Mouse (Mus musculus): Measurements from ENCODE around the gene Ppp1r13b.

Gene Ppp1r13b

DNA sequence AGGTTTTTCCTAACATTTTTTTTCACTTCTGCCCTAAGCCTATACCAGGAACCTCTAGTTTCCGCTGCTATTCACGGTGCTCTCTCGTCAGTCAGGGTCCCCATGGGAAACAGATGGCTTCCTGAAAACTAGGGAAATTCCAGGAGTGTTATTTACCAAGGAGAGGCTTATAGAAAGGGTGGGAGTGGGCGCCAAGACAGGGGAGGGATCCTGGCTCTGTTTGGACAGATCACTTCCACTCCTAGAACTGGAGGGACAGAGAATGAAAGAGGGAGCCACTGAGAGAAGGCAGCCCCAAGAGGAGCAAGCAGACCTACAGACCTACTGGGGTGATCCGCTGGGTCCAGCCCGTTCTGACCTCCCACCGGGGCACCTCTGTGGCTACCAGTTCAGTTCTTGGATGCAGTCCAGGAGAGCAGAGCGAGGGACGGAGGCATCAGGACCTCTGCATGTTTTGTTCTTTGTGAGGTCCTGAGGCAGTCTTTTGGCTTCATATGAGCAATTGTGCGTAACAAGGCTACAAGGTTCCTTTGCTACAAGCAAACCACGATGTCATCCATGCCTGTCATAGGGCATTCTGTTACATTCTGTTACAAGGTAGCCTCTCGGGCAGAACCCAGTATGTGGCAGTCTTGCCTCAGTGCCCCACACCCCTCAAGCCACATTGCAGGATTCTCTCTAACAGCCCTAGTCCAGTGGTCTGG is 8.8 kb upstream of the Ppp1r13b start:
- no peak for DNase-seq

DNA sequence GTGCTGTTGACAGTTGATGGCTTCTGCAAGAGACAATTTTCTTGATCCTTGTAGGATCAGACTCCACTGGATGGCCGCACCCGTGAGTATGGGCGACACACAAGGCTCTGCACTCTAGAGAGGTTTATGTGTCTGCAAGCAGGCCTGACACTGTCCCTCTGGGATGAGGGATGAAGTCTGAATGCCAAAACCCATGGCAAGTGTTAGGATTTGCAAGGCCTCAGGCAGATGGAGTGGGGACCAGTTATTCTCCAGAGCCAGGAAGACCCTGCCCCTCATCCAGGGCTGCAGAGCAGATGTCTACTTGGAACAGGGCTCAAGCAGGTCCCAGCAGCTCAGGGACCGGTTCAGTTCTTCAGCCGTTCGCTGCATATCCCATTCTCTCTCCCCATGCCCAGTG is 7.9 kb upstream of the Ppp1r13b start:
- DNase-seq: no peak

DNA sequence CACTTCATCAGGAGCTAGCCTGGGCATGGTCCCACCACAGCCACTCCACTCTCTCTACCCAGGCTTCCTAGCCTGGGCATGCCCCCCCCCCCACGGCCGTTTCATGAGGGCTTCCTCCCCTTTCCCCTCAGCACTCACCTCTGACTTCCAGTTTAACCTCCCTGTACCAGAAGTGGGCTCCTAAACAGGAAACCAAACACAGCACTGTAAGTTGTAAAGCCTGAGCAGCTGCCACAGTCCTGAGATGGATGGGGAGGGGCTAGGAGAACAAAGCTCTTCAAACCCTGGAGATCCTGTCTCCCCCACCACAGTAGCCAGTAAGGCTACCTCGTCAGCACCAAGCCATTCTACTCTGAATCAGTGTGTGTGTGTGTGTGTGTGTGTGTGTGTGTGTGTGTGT is 6.1 kb upstream of the Ppp1r13b start:
- DNase-seq: no peak

DNA sequence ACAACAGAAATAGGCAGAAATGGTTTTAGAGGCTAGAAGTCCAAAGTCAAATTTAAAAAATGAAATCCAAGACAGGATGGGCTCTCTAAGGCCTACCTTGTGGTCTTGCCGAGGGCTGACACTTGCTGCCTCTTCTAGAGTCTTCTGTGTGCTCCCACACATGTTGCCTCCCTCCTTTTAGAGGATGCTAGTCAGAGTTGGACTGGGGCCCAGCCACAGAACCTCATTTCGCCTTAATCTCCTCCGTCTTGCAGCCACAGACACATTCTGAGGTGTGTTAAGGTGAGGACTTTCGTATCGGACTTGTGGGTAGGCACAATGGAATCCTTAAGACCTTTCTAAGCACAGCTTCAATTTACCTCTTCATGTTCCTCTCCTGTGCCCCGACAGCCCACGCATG is 4.9 kb upstream of the Ppp1r13b start:
- no peak for DNase-seq

DNA sequence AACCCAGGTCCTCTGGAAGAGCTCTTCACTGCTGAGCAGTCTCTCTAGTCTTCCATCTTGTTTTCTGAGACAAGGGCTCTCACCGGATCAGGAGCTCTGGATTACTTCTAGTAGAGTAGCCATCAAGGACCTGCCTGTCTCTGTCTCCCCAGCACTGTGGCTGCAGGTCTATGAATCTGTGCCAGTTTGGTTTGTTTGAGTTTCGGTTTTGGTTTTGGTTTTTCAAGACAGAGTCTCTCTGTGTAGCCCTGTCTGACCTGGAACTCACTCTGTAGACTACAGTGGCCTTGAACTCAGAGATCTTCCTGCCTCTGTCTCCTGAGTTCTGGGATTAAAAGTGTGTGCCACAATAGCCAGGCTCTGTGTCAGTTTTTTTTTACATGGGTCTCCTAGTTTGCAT is 3.9 kb upstream of the Ppp1r13b start:
- no peak for DNase-seq

DNA sequence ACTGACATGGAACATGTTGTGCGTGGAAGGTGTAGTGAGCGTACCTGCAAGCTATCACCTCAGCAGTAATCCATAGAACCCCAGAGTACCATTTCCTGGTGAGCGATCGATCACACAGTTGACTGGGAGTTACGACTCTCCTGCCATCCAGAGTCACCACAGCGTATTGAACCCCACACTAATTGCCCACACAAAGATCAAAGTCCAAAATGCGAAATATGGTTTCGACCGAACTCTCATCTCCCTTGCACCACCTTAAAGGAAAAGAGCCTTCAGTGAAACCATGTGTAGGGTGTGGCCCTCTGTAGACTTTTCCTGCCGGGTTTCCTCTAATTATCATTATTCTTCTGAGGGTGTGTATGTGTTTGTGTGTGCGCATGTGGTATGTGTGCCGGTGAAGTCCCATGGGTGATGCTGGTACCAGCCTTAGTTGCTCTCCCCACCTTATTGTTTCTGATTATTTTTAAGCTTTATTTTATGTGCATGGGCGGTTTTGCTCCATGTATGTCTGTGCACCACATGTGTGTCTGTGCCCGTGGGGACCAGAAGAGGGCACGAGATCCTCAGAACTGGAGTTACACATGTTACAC is 3.4 kb upstream of the Ppp1r13b start:
- DNase-seq: no peak

DNA sequence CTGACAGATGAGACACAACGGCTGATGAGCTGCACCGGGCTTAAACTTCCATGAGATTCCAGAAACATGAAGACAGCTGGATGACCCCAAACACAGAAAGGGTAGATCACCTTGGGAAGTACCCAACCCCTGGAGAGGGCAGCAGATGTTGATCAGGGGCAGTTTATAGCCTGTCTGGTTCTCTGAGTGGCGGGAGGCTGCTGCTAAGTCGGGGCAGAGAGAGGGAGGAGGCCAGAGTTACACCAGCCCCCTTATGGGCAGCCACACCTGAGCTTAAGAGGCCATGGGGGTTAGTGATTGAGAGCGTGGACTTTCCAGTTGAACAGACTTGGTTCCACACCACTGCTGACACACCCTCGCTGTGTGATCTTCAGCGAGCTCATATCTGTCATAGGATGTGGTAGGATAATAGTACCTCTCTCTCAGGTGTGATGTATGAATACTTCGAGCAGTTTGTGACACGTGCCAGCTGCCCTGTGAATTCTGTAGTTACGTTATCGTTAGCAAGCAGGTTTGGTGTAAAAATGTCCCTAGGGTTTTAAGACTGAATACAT is 1.2 kb upstream of the Ppp1r13b start:
- DNase-seq: no peak

DNA sequence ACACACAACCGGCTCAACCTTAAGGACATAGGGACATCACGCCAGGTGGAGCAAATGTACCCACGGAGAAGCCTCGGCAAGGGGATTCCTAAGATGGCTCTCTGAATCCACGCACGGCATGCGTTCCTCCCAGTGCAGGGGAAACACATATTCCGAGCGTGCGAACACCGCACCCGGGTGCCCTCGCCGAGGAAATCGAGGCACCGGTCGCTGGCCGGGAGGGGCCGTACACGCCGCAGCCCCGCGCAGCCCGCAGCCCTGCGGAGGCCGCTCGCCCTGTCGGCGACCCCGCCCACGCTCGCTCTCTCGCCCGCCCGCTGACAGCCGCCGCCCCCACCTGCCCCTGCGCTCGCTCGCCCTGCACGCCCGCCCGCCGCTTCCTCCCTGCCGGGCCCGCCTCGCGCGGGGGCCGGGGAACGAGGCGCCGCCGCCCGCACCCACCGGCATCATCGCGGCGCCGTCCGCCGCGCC is 454 bp downstream of the Ppp1r13b start:
- peak; percentile 78 to 81 for DNase-seq

DNA sequence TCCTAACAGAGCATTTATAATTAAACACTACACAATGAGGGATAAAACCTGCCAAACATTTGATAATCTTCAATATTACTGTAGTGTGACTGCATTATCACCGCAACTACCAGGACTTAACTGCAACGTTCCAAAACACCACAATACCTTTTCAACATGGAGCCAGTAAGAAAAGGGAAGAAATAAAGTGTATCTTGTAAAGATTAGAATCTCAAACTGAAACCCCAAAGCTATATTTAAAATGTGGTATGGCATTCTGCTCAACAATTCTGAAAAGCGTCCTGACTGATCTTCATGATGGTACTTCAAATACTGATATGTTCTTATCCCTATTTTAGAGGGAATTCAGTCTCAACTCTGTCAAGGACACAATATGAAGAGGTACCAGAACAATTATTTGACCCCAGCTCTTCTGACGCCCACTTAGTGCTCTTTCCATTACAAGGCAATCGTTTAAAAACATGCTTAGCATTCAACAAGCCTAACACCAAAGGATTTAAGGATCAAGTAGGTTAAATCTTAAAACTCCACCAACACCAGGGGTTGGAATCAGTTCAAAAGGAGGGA is 1.5 kb downstream of the Ppp1r13b start:
- DNase-seq: no peak

DNA sequence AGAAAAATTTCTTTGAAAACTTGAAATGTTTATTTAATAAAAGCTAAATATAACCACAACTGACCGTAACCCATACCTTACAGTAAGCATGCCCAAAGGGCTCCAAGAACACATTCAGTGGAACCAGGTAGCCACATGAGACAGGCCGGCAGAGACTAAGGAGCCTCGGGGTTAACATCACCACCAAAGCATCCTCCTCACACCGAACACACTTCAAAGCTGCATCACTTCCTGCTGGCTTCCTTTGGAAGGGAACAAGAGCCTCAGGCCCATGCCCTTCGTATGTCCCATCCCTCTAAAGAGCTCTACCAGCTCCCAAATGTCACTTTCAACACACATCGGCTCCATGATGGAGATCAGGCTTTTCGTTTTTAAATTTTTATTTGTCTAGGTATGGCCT is 5.4 kb downstream of the Ppp1r13b start:
- DNase-seq: no peak

DNA sequence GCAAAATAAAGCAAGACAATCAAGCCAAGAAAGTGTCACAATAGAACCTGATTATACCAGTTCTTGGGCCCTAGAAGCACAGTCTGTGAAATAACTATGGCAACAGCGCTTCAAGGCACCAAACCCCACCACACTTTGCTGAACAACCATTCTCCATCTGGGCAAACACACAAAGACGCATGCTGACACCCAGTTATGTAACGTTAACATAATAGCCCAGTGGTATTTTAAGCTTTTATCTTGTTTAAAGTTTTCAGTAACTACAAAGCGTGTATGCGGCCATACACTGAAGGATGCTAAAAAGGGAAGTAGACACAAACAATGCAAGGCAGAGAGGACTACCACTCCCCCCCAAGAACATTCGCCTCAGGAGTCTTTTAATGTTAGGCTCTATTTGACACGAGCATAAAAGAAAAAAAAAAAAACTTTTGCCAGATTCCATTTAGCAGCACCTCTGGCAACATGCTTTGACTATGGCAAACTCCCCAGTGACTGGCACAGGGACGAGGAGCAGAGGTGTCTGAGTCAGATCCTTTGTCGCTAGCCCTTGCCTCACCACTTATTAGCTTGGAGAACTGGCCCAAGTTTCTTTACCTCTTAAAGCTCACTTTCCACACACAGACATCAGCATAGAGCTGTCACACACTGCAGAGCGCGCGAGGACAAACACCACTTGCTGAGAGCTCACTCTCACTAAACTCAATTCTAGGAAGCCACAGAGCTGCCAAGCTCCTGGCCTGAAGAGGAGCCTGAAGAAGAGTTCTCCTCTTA is 6.6 kb downstream of the Ppp1r13b start:
- DNase-seq: peak in 1 of 2 experiments; percentile 21

DNA sequence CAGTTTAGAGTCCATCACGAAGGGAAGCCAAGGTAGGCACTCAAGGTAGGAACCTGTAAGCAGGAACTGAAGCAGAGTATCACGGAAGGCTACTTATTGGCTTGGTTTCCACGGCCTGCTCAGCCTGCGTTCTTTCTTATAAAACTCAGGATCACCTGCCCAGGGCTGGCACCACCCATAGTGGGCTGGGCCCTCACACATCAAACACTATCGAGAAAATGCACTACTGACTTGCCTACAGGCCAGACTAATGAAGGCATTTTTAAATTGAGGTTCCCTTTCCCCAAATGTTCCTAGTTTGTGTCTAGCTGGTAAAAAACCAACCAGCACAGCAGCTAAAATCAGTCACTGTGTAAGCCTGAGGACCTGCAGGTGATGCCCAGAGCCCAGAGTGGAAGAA is 8.3 kb downstream of the Ppp1r13b start:
- no peak for DNase-seq

DNA sequence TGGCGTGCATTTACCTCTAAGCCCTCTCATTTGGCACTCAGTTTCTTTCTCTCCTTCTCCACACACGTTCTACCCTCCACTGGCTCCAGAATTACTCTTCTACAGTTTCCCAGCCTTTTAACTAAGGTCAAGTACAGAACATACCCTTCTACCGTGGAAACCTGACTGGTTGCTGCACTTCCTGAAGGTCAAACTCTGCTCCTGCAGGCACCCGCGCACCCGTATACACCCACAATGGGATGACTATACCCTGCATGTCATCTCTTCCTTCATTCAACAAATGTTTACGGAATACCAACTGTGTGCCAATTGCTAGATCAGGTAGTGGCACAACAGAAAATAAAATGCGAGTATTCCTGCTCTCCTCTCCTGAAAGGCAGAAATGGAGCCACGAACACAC is 9.2 kb downstream of the Ppp1r13b start:
- no peak for DNase-seq

DNA sequence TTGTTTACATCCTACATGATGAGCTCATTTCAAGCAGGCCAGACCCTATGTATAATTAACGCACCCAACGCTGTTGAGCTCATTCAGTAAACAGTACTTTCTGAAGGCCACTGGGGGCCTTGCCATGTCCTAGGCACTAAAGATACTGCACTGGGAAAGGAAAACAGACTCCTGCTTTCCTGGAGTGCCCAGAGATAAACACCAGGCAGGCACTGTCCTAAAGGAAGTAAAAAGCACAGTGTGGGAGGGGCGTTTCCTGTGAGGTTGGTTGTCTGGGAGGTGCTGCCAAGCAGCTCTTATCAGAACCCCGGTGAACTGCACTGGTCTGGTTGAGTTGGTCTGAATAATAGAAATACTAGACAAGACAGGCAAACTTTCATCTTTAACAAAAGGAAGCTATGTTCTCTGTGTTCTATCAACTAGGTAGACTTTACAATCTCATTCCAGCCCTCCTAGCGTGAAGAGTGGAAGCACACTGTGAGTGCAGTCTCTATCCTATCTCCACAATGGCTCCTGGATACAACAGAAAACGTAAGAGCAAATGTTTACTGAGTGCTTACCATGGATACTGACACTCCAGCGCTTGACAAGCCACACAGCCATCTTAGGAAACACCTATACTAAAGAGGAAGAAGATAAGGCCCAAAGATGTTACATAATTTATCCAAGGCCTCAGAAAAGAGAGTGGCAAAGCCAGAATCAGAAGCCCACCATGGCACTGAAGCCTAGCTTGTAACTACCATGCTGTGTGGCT is 10.8 kb downstream of the Ppp1r13b start:
- peak; percentile 80 to 87 for DNase-seq

DNA sequence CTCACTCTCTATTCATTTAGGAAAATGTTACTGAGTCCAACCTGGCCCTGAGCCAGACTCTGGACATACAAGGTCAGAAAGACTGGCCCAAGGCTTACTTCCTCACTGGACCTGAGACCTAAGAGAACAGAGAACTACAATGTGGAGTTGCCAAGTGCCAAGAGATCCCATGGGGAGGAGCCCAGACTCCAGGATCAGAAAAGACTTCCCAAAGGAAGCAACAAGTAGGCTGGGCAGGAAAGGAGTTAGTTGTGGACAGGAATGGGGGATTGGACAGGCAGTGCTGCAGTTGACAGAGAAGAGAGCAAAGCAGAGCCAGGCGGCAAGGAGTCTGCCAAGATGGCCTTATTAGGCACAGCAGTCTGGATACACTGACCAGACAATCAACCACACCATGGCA is 13.8 kb downstream of the Ppp1r13b start:
- DNase-seq: peak; percentile 83 to 86

DNA sequence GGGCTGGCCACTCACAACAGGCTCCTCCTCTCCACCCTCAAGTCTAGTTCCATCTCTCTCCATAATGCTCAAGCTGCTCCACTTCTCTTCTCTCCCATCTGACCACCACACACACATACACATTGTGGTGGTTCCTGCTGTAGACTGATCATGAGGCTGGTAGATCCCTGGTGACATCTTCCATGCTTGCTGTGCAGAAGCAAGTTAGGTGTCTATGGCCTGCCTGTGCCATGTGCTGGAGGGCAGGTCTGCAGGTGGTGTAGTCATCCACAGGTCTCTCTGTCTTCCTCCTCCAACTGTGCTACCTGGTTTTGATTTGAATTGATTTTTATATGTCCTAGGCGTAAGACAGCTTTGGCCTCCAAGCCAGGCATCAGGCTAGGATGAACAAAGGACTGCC is 14.9 kb downstream of the Ppp1r13b start:
- no peak for DNase-seq

DNA sequence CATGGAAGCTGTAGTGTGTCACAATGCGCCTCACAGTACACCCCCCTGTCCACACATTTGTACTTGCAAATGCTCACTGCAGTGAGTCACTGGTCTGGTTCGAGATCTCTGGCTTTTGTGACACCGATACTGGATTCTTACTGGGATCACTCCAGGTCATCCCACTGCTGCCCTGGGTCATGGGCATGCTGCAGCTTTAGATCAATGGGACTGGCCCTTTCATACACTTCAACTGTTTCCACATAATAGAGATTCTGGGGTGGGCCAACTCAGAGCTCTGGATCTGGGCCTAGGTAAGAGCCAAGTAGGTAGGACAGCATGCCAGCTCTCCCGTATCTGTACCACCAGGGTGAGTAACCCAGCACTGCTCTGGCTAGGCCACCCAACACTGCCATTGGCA is 16.1 kb downstream of the Ppp1r13b start:
- no peak for DNase-seq

DNA sequence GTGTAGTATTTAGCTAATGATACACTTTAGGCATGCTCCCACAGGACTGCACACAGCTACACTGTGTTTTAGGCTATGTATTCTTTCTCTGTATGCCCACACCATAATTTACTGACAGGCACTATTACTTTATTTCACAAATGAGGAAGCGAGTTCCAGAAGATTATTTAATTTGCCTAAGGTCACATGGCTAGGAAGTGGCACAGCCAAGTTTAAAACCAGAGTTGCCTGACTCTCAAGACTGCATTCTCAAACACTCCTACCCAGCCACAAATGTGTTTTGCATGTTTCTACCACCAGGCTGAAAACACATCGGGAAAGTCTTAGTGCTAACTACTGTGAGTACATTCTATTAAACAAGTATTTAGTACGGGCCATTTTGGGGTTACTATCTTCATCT is 18.7 kb downstream of the Ppp1r13b start:
- peak; percentile 24 to 54 for DNase-seq

DNA sequence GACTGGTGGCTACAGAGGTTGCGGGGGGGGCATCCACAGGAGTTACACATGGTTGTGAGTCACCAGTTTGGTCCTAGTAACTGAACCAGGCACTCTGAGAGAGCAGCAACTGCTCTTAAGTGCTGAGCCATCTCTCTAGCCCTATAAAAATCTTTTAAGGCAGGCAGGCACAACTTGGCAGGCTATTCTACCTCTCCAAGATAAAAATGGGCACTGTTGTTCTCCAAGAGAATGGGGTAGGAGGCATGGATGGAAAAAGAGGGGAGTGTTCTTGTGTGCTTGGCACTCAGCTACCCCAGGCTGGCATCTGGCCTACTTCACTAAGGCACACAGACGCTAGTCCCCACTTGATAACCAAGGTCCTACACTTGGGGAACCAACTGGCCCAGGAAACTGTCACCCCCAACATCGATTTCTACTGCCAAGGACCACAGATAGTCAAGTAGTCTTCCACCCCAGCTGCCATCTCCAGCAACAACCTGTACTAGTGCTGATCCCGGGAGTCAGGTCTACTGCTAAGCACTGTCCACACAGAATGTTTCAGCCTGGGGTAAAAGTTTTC is 19.5 kb downstream of the Ppp1r13b start:
- no peak for DNase-seq

DNA sequence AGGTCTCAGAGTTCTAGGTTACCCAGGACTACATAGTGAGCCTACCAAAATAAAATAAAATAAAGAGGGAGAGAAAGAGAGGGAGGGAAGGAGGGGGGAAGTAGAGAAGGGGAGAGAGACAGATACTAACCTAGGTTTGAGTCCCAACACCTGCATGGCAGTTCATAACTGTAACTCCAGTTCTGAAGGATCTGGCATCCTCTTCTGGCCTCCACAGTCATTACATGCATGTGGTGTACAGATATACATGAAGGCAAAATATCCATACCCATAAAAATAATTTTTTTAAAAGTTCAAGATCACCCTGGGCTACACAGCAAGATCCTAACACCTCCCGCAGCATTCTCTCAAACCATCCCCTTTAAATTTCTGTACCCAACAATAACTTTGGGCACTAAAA is 20.9 kb downstream of the Ppp1r13b start:
- no peak for DNase-seq

DNA sequence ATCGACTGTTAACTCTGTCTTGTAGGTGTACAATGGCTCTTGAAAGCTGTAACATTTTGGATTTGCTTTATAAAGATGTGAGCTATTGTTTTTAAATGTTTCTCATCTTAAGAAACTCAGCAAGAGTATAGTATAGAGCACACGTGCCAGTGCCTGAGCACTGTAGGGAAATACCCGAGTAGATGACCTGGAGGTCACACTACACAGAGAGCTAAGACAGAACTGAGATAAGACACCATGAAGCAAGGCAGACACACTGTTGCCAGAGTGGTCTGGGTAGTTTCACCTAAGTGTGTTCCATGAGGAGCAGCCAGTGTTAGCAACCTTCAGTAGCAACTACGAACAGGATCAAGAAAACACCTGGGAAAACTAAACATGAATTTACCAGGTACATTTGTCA is 25.1 kb downstream of the Ppp1r13b start:
- no peak for DNase-seq

DNA sequence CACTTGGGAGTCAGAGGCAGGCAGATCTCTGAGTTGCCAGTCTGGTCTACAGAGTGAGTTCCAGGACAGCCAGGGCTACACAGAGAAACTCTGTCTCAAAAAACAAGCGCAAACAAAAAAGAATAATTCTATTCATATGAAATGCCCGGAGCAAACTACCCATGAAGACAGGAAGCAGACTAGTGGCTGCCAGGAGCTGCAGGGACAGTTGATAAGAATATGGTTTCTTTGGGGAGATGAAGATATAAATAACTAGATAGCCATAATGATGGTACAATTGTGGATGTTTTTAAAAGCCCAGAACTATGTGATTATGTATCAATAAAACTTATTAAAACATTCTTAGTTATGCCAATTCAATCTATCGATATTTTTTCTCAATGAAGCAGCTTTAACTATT is 25.9 kb downstream of the Ppp1r13b start:
- no peak for DNase-seq
